Mouse (Mus musculus) stomach, postnatal 0 days (tissue): Measurements from ENCODE around the gene Cyth3. TPM values are rescaled to one million over a fixed set of nuclear protein-coding genes. Genes with fewer than 3 reads are reported as not detected.

Experiments
- ATAC-seq: fragments of 200-750 bp; cut with Nextera tagmentation; 2 replicates; pipeline ENCODE4 v1.8.0; 2017; ENCODE audit not compliant: low FRiP score, low TSS enrichment
- DNase-seq: peaks from one replicate; pipeline ENCODE4 v3.0.0-alpha.2; 2016; ENCODE audit warnings: low spot score
- H3K27ac ChIP-seq: fragments of 300-500 bp; sonication (generic); replicated peaks from 2 replicates; pipeline ENCODE4 v1.5.1; 2014; ENCODE audit warnings: mild to moderate bottlenecking, control low read depth
- H3K27me3 ChIP-seq: fragments of 300-500 bp; sonication (generic); 2 replicates; pipeline ENCODE4 v1.6.1; 2014; ENCODE audit warnings: low read length; ENCODE audit not compliant: control insufficient read depth, insufficient read depth
- H3K36me3 ChIP-seq: fragments of 300-500 bp; sonication (generic); 2 replicates; pipeline ENCODE4 v1.6.1; 2014; ENCODE audit warnings: low read length, mixed read lengths; ENCODE audit not compliant: control insufficient read depth, insufficient read depth
- H3K4me1 ChIP-seq: fragments of 300-500 bp; sonication (generic); replicated peaks from 2 replicates; pipeline ENCODE4 v1.6.1; 2014; ENCODE audit warnings: antibody characterized with exemption; ENCODE audit not compliant: control insufficient read depth, insufficient read depth
- H3K4me2 ChIP-seq: fragments of 300-500 bp; sonication (generic); replicated peaks from 2 replicates; pipeline ENCODE4 v1.6.1; 2014; ENCODE audit warnings: low read depth, mild to moderate bottlenecking, control low read depth, moderate library complexity
- H3K4me3 ChIP-seq: fragments of 300-500 bp; sonication (generic); 2 replicates; pipeline ENCODE4 v1.5.1; 2014; ENCODE audit warnings: low read depth, low read length, control low read depth
- H3K9ac ChIP-seq: fragments of 300-500 bp; sonication (generic); 2 replicates; pipeline ENCODE4 v1.6.1; 2014; ENCODE audit warnings: mild to moderate bottlenecking, low read length, control low read depth, mixed read lengths
- H3K9me3 ChIP-seq: fragments of 300-500 bp; sonication (generic); 2 replicates; pipeline ENCODE4 v1.6.1; 2016; ENCODE audit warnings: low read length; ENCODE audit not compliant: control insufficient read depth
- CTCF ChIP-seq: IDR thresholded peaks from 2 replicates; pipeline ENCODE4 v1.5.1; 2016; ENCODE audit warnings: antibody characterized with exemption, low read depth, mild to moderate bottlenecking, moderate library complexity
- EP300 ChIP-seq: optimal IDR thresholded peaks from 2 replicates; pipeline ENCODE3; 2016; ENCODE audit warnings: antibody characterized with exemption
- WGBS: fragments of 180-500 bp; shearing (Covaris S2); extraction: QIAGEN DNeasy Blood & Tissue Kit; methylation state at CpG from one replicate; pipeline ENCODE4 v1.1.7; 2014; 5-methylcytosine and 5-hydroxymethylcytosine counted together
- polyA plus RNA-seq: library from polyadenylated mRNA; unstranded; fragments of >200 nt; fragmentation: Nextera tagmentation; extraction: Ambion mirVana; gene quantifications from 2 replicates; pipeline ENCODE4 v1.2.1, GENCODE M21; 2015

Cyth3 gene
- polyA plus RNA-seq, 1 experiment from 2014 or later, result 32.7 TPM

- H3K27ac ChIP-seq, result no peak overlapping the region
- ATAC-seq (no peak), DNase-seq (no peak)
- peaks cover 30% of the 10 kb centered on the region for H3K36me3 ChIP-seq
- TF ChIP-seq EP300 (no peak), CTCF (no peak)
- H3K27me3 ChIP-seq, result no peaks in the 10 kb centered on the region
- H3K4me2 ChIP-seq, result no peak overlapping the region
- WGBS, result 91% methylated on average over 4 of the region's 4 CpGs
- no peaks in the 10 kb centered on the region for H3K9me3 ChIP-seq
- no peaks in the 10 kb centered on the region for H3K4me1 ChIP-seq
- no peak overlapping the region for H3K9ac ChIP-seq
- no peak overlapping the region for H3K4me3 ChIP-seq
These were observed 76.2 kb downstream of the Cyth3 start for GRCm38 (mm10) chr5:143698454-143698853.

GRCm38 (mm10) chr5:143700247-143700646 is 78.0 kb downstream of the Cyth3 start:
- ATAC-seq (no peak), DNase-seq (no peak)
- H3K4me1 ChIP-seq, result no peaks in the 10 kb centered on the region
- no peak overlapping the region for H3K27ac ChIP-seq
- H3K9me3 ChIP-seq, result no peaks in the 10 kb centered on the region
- peaks cover 29% of the 10 kb centered on the region for H3K36me3 ChIP-seq
- H3K27me3 ChIP-seq, result no peaks in the 10 kb centered on the region
- TF ChIP-seq CTCF, result no peak
- no peak for TF ChIP-seq EP300
- H3K4me3 ChIP-seq, result no peak overlapping the region
- no peak overlapping the region for H3K4me2 ChIP-seq
- H3K9ac ChIP-seq, result no peak overlapping the region
- 85% methylated on average over 5 of the region's 5 CpGs for WGBS

- Histone ChIP-seq H3K4me2 (no peak overlapping the region), H3K27me3 (no peaks in the 10 kb centered on the region), H3K9ac (no peak overlapping the region), H3K4me3 (no peak overlapping the region), H3K9me3 (no peaks in the 10 kb centered on the region), H3K36me3 (peaks cover 34% of the 10 kb centered on the region), H3K4me1 (no peaks in the 10 kb centered on the region), H3K27ac (no peak overlapping the region)
- no peak for TF ChIP-seq CTCF
- TF ChIP-seq EP300, result no peak
- DNase-seq (no peak), ATAC-seq (no peak)
- 86% methylated on average over 10 of the region's 10 CpGs for WGBS
These were observed 78.8 kb downstream of the Cyth3 start for GRCm38 (mm10) chr5:143701074-143701473.

GRCm38 (mm10) chr5:143704875-143705658 is 82.8 kb downstream of the Cyth3 start:
- Histone ChIP-seq H3K4me3 (no peak overlapping the region), H3K9me3 (no peaks in the 10 kb centered on the region), H3K36me3 (peaks cover 40% of the 10 kb centered on the region), H3K9ac (no peak overlapping the region), H3K27me3 (no peaks in the 10 kb centered on the region), H3K27ac (no peak overlapping the region), H3K4me1 (no peaks in the 10 kb centered on the region), H3K4me2 (no peak overlapping the region)
- no peak for TF ChIP-seq EP300
- TF ChIP-seq CTCF, result no peak
- DNase-seq (no peak), ATAC-seq (no peak)
- 80% methylated on average over 13 of the region's 13 CpGs for WGBS

- no peak for DNase-seq
These were observed 83.4 kb downstream of the Cyth3 start for GRCm38 (mm10) chr5:143705659-143705982.

GRCm38 (mm10) chr5:143706030-143706821 is 84.0 kb downstream of the Cyth3 start:
- 0 out of 2 replicates have a peak overlapping the region, but pooled peaks have one; percentile 6 for H3K27ac ChIP-seq
- H3K36me3 ChIP-seq, result peaks cover 37% of the 10 kb centered on the region
- TF ChIP-seq CTCF (no peak), EP300 (no peak)
- H3K4me3 ChIP-seq, result no peak overlapping the region
- no peaks in the 10 kb centered on the region for H3K9me3 ChIP-seq
- no peak overlapping the region for H3K4me2 ChIP-seq
- H3K9ac ChIP-seq, result 0 out of 2 replicates have a peak overlapping the region, but pooled peaks have one; percentile 13
- no peak for DNase-seq
- H3K27me3 ChIP-seq, result no peaks in the 10 kb centered on the region
- no peaks in the 10 kb centered on the region for H3K4me1 ChIP-seq
- WGBS, result 61% methylated on average over 9 of the region's 9 CpGs
- peak; percentile 25; the same call in 1 of the 2 replicates for ATAC-seq

More at GRCm38 (mm10) chr5:143705659-143705982, 83.4 kb downstream of the Cyth3 start:
- Histone ChIP-seq H3K27ac (no peak overlapping the region), H3K9ac (no peak overlapping the region), H3K27me3 (no peaks in the 10 kb centered on the region), H3K9me3 (no peaks in the 10 kb centered on the region), H3K36me3 (peaks cover 38% of the 10 kb centered on the region), H3K4me2 (no peak overlapping the region), H3K4me3 (no peak overlapping the region), H3K4me1 (no peaks in the 10 kb centered on the region)
- ATAC-seq, result no peak
- WGBS, result 42% methylated on average over 1 of the region's 1 CpGs
- no peak for TF ChIP-seq CTCF
- TF ChIP-seq EP300, result no peak
